Mouse (Mus musculus): ENCODE results near the gene C2cd5. TPM values are rescaled to one million over a fixed set of nuclear protein-coding genes. Genes with fewer than 3 reads are reported as not detected.

Gene C2cd5
- polyA plus RNA-seq, 1 experiment from 2014 or later = 52.6 TPM

DNA sequence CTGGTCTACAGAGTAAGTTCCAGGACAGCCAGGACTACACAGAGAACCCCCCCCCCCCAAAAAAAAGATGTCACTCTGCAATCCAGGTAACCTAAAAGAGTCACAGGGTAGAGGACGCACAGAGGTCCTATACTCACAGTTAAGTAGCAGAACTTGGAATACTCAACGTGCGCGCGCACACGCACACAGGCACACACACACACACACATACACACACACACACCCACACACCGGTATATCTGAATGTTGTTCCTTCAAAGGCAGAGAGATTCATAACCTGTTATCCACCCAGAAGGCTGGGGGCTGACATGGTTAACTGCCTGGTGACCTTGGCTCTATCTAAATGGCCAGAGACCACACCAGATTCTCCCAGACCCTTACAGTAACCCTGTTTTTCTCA is 36.7 kb upstream of the C2cd5 start:
- Histone ChIP-seq H3K27me3 (no peaks in the 10 kb centered on the region), H3K9ac (no peak overlapping the region), H3K4me2 (replicated peaks) (no peak overlapping the region), H3K27ac (no peak overlapping the region), H3K36me3 (no peaks in the 10 kb centered on the region), H3K4me1 (no peaks in the 10 kb centered on the region), H3K4me3 (no peak overlapping the region), H3K9me3 (replicated peaks) (no peaks in the 10 kb centered on the region)
- no peak for ATAC-seq (ENCODE audit: low FRiP score)
- 98% methylated on average over 7 of the region's 7 CpGs for WGBS

DNA sequence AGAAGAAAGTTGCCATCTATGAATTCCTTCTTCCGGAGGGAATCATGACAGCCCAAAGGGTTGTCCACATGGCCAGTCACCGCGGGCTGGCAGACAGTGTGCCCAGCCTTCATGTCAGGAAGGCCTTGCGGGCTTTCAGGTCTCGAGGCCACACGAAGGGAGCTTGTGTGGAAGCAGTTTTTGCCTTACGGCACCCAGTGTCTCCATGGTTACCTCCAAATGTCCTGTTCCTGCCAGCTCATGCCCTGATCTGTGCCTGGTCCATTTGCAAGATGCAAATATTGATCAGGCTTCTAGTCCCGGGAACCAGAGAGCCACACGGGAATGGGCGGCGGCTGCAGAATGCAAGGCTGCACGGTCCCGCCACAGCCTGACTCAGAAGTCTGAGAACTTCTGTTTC is 35.2 kb upstream of the C2cd5 start:
- H3K36me3 ChIP-seq = no peaks in the 10 kb centered on the region
- ATAC-seq (ENCODE audit: low FRiP score) = no peak
- WGBS = 87% methylated on average over 13 of the region's 13 CpGs

DNA sequence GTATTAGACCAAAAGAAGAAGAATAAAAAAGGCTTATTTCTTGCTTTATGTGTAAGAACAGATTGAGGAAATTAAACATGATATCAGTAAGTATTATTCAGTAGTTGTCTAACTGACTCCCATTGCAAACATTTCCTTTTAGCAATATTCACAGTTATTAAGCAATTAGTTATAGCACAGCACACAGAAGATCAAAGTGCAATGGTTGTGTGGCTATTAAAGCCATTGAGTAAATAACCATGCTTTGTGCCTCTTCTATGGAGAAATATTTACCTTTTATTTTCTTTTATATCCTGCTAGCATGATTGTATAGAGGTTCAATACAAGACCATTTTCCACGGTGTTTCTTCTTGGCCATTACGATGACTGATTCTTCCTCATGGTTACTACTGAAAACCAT is 33.2 kb upstream of the C2cd5 start:
- no peak overlapping the region for H3K9ac ChIP-seq
- no peaks in the 10 kb centered on the region for H3K36me3 ChIP-seq
- H3K27me3 ChIP-seq = no peaks in the 10 kb centered on the region
- H3K4me3 ChIP-seq = no peak overlapping the region
- no peaks in the 10 kb centered on the region for H3K4me1 ChIP-seq
- WGBS = 75% methylated on average over 2 of the region's 2 CpGs
- ATAC-seq (ENCODE audit: low FRiP score) = no peak
- no peak overlapping the region for H3K27ac ChIP-seq
- H3K4me2 ChIP-seq (replicated peaks) = no peak overlapping the region
- H3K9me3 ChIP-seq (replicated peaks) = peaks cover 6% of the 10 kb centered on the region

More for the DNA sequence above, 35.2 kb upstream of the C2cd5 start:
- H3K4me2 ChIP-seq (replicated peaks) = no peak overlapping the region
- H3K9ac ChIP-seq = no peak overlapping the region
- H3K27me3 ChIP-seq = no peaks in the 10 kb centered on the region
- H3K4me1 ChIP-seq = no peaks in the 10 kb centered on the region
- peaks cover 6% of the 10 kb centered on the region for H3K9me3 ChIP-seq (replicated peaks)
- H3K27ac ChIP-seq = no peak overlapping the region
- no peak overlapping the region for H3K4me3 ChIP-seq

DNA sequence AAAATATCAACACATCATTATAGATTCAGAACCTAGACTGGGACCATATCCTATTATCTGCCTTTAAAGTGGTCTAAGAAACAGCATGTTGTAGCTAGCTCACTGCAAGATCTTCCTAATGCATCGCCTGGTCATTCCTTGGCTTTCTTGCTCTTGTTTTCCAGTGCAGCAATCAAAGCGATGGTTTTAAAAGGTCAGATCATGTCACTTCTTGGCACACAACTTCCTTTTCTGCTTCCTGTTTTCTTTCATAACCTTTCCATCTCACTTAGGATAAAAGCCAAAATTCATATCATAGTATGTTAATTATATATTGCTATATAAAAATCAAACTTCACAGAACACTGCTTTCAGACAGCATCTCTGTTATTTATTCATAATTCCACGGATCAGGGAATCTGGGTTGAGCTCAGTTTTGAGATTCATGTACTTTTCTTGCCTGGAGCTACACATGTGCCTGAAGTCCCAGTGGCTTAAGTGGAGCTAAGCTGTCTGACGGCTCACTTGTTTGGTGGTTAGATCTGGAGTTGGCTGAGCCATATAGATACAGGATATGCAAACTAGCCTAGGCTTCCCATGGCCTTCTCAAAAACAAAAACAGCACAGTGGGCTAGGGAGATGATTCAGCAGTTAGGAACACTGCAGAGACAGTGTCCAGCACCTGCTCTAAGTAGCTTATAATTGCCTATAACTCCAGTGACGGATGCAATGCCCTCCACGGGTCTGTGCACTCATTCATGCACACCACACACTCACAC is 32.1 kb upstream of the C2cd5 start:
- H3K4me1 ChIP-seq = no peaks in the 10 kb centered on the region

DNA sequence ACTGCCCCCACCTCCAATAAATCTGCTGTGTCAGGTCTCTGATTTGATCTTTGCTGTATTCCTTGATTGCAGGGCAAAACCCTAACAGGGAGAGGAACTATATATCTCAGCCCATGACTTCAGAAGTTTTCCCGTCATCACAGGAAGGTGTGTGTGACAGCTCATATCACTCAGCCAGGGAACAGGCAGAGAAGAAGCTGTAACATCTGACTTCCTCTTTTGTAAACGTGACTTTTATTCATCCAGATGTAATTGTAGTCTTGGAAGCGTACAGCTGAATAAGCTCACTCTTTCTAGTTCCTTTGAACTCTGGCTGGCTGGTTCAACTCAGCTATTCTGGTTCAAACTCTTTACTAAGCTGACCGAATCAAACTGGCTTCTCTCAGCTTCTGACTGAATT is 30.5 kb upstream of the C2cd5 start:
- 85% methylated on average over 4 of the region's 4 CpGs for WGBS
- Histone ChIP-seq H3K4me1 (no peaks in the 10 kb centered on the region), H3K27me3 (no peaks in the 10 kb centered on the region), H3K4me2 (replicated peaks) (no peak overlapping the region), H3K4me3 (no peak overlapping the region), H3K36me3 (no peaks in the 10 kb centered on the region), H3K27ac (no peak overlapping the region), H3K9me3 (replicated peaks) (peaks cover 6% of the 10 kb centered on the region), H3K9ac (no peak overlapping the region)
- ATAC-seq (ENCODE audit: low FRiP score) = no peak

More for the DNA sequence above, 32.1 kb upstream of the C2cd5 start:
- 81% methylated on average over 6 of the region's 6 CpGs for WGBS
- Histone ChIP-seq H3K9ac (no peak overlapping the region), H3K9me3 (replicated peaks) (peaks cover 6% of the 10 kb centered on the region), H3K36me3 (no peaks in the 10 kb centered on the region), H3K4me3 (no peak overlapping the region), H3K4me2 (replicated peaks) (no peak overlapping the region), H3K27ac (no peak overlapping the region), H3K27me3 (no peaks in the 10 kb centered on the region)
- ATAC-seq (ENCODE audit: low FRiP score) = no peak

DNA sequence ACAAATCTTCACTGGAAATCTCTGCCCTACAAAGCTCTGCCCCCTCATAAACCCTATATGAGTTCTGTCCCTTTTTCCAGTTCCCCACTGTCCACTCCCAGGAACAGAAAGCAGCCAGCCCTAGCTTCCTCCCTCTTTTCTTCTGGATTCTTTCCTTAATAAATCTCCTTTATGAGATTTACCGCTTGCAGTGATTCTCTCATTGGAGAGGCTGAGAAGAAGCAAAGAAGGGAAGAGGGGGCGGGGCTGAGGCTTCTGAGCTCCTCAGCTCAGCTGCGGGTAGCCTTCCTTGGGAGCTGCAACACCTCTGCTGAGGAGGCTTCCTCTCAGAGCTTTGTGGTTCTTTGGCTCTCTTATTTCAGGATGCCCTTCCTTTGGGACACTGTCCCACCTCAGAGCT is 30.0 kb upstream of the C2cd5 start:
- Histone ChIP-seq H3K4me1 (no peaks in the 10 kb centered on the region), H3K9ac (no peak overlapping the region), H3K9me3 (replicated peaks) (peaks cover 6% of the 10 kb centered on the region), H3K27ac (no peak overlapping the region), H3K36me3 (no peaks in the 10 kb centered on the region), H3K4me2 (replicated peaks) (no peak overlapping the region), H3K4me3 (no peak overlapping the region), H3K27me3 (no peaks in the 10 kb centered on the region)
- WGBS = 81% methylated on average over 3 of the region's 3 CpGs
- ATAC-seq (ENCODE audit: low FRiP score) = no peak

DNA sequence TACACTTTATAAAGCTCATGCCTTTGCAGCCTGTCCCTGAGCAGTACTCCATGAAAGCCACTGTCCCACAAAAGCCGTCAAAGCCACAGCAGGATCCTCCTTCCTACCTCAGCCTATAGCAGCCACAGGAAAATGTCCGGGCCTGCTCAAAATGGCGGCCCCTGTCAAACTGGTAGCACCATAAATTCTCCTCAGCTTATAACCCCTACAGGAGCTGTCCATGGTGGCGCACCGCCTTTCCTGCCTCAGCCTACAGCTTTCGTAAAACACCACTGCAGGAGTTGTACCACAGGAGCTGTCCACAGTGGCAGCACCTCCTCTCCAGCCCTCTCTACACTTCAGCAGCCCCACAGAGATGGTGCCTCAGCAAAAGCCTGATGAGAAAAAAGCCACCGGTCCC is 29.5 kb upstream of the C2cd5 start:
- no peak overlapping the region for H3K4me2 ChIP-seq (replicated peaks)
- 88% methylated on average over 7 of the region's 7 CpGs for WGBS
- H3K4me3 ChIP-seq = no peak overlapping the region
- no peak for ATAC-seq (ENCODE audit: low FRiP score)
- no peaks in the 10 kb centered on the region for H3K4me1 ChIP-seq
- H3K27me3 ChIP-seq = no peaks in the 10 kb centered on the region
- H3K9ac ChIP-seq = no peak overlapping the region
- no peaks in the 10 kb centered on the region for H3K36me3 ChIP-seq
- peaks cover 6% of the 10 kb centered on the region for H3K9me3 ChIP-seq (replicated peaks)
- H3K27ac ChIP-seq = no peak overlapping the region

DNA sequence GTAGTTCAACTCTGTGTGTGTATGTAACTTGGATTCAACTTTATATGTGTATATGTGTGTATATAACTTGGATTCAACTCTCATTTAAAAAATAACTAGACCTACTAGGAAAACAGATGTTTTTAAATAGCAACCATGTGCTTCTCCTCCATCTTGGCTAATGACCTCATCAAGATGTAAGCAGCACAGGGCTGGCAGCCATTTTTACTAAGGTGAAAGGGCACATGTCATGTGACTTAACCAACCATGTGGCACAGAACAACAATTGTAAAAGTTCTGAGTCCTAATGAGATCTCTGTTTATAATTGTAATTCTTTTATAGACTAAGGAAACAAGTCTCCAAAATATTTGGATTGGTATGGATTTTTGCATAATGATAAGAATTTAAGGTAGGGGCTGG is 25.8 kb upstream of the C2cd5 start:
- no peak overlapping the region for H3K4me3 ChIP-seq
- no peak overlapping the region for H3K27ac ChIP-seq
- H3K27me3 ChIP-seq = no peaks in the 10 kb centered on the region
- no peak overlapping the region for H3K4me2 ChIP-seq (replicated peaks)
- no peaks in the 10 kb centered on the region for H3K4me1 ChIP-seq
- peaks cover 6% of the 10 kb centered on the region for H3K9me3 ChIP-seq (replicated peaks)
- no peak overlapping the region for H3K9ac ChIP-seq
- no peak for ATAC-seq (ENCODE audit: low FRiP score)
- no peaks in the 10 kb centered on the region for H3K36me3 ChIP-seq

DNA sequence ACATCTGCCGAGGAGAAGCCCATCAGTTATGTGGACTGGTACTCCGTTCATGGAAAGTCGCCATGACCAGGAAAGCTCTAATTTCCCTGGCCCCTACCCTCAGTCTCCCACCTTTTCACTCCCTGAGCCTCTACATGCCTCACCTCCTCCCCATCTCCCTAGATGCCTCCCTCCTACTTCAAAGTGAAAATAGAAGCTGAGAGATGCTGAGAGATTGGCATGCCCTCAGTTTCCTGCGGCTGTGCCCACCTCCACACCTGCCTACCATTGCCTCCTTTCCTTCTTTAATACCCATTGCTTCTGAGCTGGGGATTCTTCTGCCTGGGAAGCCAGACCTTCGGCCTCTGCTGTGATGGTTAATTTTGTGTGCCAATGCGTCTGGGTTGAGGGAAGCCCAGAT is 19.4 kb upstream of the C2cd5 start:
- ATAC-seq (ENCODE audit: low FRiP score) = no peak
- no peaks in the 10 kb centered on the region for H3K27me3 ChIP-seq
- 94% methylated on average over 6 of the region's 6 CpGs for WGBS

DNA sequence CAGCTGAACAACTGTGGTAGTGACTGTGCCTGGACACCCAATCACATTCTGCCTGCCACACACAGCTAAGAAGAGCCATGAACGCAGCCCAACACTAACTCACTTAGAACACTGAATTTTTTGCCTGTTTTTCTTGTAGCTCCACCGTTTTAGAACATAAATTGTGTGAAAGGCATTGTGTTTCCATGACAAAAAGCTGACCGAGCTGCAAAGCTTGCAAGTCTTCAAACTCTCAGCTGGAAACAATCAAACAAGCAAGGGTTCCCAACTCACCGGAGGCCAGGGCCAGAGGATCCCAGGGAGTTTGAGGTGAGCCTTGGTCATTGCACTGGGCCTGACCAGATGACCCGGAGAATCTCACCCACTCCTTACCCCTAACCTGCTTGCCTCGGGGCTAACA is 16.8 kb upstream of the C2cd5 start:
- Histone ChIP-seq H3K27ac (no peak overlapping the region), H3K9me3 (replicated peaks) (peaks cover 9% of the 10 kb centered on the region; the same call in 1 of the 2 replicates), H3K4me1 (no peaks in the 10 kb centered on the region), H3K27me3 (no peaks in the 10 kb centered on the region), H3K4me3 (no peak overlapping the region), H3K36me3 (no peaks in the 10 kb centered on the region), H3K4me2 (replicated peaks) (no peak overlapping the region), H3K9ac (no peak overlapping the region)
- no peak for ATAC-seq (ENCODE audit: low FRiP score)
- 53% methylated on average over 6 of the region's 6 CpGs for WGBS

More for the DNA sequence above, 19.4 kb upstream of the C2cd5 start:
- Histone ChIP-seq H3K9ac (no peak overlapping the region), H3K36me3 (no peaks in the 10 kb centered on the region), H3K4me3 (no peak overlapping the region), H3K4me2 (replicated peaks) (no peak overlapping the region), H3K9me3 (replicated peaks) (peaks cover 9% of the 10 kb centered on the region; the same call in 1 of the 2 replicates), H3K4me1 (no peaks in the 10 kb centered on the region), H3K27ac (no peak overlapping the region)

DNA sequence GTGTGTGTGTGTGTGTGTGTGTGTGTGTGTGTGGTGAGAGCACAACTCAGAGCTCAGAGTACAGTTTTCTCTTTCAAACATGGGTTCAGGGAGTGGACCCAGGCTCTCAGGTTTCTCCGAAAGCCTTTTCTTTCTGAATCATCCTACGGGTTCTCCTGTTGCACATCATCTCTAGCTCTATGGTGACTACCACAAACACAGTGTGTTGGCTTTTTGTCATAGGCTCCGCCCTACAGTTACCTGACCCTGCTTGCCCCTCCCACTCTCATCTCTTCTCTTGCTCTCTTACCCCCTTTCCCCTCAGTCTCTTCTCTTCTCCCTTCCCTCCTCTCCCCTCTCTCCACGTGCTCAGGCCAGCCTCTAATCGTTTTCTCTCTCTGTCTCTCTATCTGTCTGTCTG is 15.6 kb upstream of the C2cd5 start:
- H3K4me2 ChIP-seq (replicated peaks) = no peak overlapping the region
- H3K4me1 ChIP-seq = no peaks in the 10 kb centered on the region
- H3K36me3 ChIP-seq = no peaks in the 10 kb centered on the region
- H3K27me3 ChIP-seq = no peaks in the 10 kb centered on the region
- no peak overlapping the region for H3K9ac ChIP-seq
- WGBS = 82% methylated on average over 5 of the region's 5 CpGs
- H3K27ac ChIP-seq = no peak overlapping the region
- peaks cover 3% of the 10 kb centered on the region; the same call in 1 of the 2 replicates for H3K9me3 ChIP-seq (replicated peaks)
- H3K4me3 ChIP-seq = no peak overlapping the region
- no peak for ATAC-seq (ENCODE audit: low FRiP score)

DNA sequence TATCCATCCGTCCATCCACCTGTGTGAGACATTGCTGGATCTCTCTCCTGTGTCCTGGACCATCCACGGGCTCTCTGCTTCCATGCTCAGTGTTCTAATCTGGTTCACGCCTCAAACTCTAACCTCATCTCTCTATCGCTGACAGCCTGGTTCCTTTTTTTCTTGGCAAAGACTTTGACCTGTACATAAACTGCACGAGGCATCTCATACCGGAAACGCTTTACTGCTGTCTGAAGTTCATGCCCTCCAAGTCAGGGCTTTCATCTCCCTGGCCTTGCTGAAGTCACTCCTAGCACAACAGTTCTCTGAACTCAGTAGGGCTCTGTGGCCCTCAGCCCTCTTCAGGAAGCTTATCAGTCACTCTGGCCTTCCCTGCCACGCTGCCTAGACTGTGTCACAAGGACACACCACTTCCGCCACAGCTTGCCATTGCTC is 15.1 kb upstream of the C2cd5 start:
- H3K4me1 ChIP-seq = no peaks in the 10 kb centered on the region
- H3K27me3 ChIP-seq = no peaks in the 10 kb centered on the region
- H3K36me3 ChIP-seq = no peaks in the 10 kb centered on the region
- WGBS = 56% methylated on average over 9 of the region's 9 CpGs
- no peak for ATAC-seq (ENCODE audit: low FRiP score)
- H3K4me2 ChIP-seq (replicated peaks) = no peak overlapping the region
- no peak overlapping the region for H3K4me3 ChIP-seq
- H3K27ac ChIP-seq = no peak overlapping the region
- no peak overlapping the region for H3K9ac ChIP-seq
- H3K9me3 ChIP-seq (replicated peaks) = no peaks in the 10 kb centered on the region

DNA sequence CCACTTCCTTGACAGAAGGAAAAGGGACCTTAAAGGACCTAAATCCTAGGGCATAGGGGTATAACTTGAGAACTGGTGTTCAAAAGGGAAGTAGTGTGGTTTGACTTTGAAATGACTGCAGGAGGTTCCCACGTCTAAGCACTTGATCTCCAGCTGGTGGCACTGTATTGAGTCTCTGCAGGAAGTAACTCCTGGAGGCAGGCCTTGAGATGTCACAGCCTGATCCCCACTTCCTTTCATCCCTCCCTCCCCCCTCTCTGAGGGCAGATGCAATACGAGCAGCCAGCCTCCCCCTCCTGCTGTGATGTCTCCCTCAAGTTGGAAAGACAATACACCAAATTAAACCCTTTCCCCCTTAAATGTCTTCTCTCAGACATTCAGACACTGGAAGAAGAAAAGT is 14.6 kb upstream of the C2cd5 start:
- ATAC-seq (ENCODE audit: low FRiP score) = no peak
- 13% methylated on average over 2 of the region's 2 CpGs for WGBS
- Histone ChIP-seq H3K4me2 (replicated peaks) (no peak overlapping the region), H3K4me3 (no peak overlapping the region), H3K4me1 (no peaks in the 10 kb centered on the region), H3K9ac (no peak overlapping the region), H3K36me3 (no peaks in the 10 kb centered on the region), H3K27ac (no peak overlapping the region), H3K27me3 (no peaks in the 10 kb centered on the region), H3K9me3 (replicated peaks) (no peaks in the 10 kb centered on the region)

All from hindbrain, embryonic 12.5 days (tissue).